Mouse (Mus musculus) liver, embryonic 14.5 days (tissue): ENCODE results near the gene Ctnnd1.

ENCODE experiments used
- CTCF ChIP-seq: IDR thresholded peaks from 2 replicates; pipeline ENCODE4 v1.5.1; 2016; ENCODE audit warnings: antibody characterized with exemption, low read depth, control low read depth
- EP300 ChIP-seq: IDR thresholded peaks from 2 replicates; pipeline ENCODE4 v1.6.1; 2016; ENCODE audit warnings: antibody characterized with exemption, low read depth

DNA sequence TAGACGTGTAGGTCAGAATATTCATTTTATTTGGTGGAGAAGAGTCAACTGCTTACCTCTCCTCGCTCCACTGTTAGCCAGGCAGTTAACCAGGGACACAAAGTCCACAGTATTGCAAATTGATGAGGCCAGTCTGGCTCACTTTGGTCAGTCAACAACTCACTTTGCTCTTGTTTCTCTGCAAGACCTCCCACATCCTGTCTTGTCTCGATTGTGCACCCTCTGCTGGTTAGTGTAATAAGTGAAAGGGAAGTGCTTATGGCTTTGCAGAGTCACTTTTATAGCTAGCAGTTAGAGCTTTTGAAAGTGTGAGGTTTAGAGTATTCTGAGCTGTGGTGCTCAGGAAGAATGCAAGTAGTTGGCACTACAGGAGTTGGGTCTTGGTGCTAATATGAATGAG, 9.7 kb upstream of the Ctnnd1 start:
- peak; percentile 69 for TF ChIP-seq CTCF
- no peak for TF ChIP-seq EP300
